ENCODE assay signal across 25 mouse cellular contexts in genomic region chr9:123632993-123633392, GRCm38 (mm10). TPM values are rescaled to one million over a fixed set of nuclear protein-coding genes. Genes with fewer than 3 reads are reported as not detected.
DNase-seq lines count a peak whose midpoint lies in the region; ATAC-seq and TF ChIP-seq lines count a peak whose summit lies in the region.
"Had no signal": no experiment of that assay in that cellular context is flagged by ENCODE, and none has a peak within 500 bp of the region (broad histone marks: within the 10 kb centered on the region; RNA-seq: fewer than 3 reads in every experiment).

No protein-coding gene starts in this region.

- no peak for TF ChIP-seq CTCF in kidney, adult 2 months (conservative IDR thresholded peaks at IDR 0.05; ENCODE audit: insufficient read depth, insufficient read length, low read depth, low read length)

- H3K36me3 ChIP-seq in kidney, adult 2 months (ENCODE audit: control insufficient read depth, insufficient read depth, low read length): no peaks in the 10 kb centered on the region
- H3K36me3 ChIP-seq in kidney, embryonic 16.5 days (ENCODE audit: insufficient read depth, low read length): no peaks in the 10 kb centered on the region
- H3K36me3 ChIP-seq: embryonic facial prominence, embryonic 10.5 days; embryonic facial prominence, embryonic 12.5 days; forebrain, embryonic 12.5 days; G1E had no signal

- no peak overlapping the region for H3K4me2 ChIP-seq in kidney, embryonic 16.5 days (replicated peaks; ENCODE audit: low read depth, low read length)
- H3K4me2 ChIP-seq: embryonic facial prominence, embryonic 12.5 days; forebrain, embryonic 12.5 days had no signal

- ATAC-seq in kidney, embryonic 16.5 days (ENCODE audit: low FRiP score, low TSS enrichment): no peak
- ATAC-seq: activated CD4-positive, CD25-positive, alpha-beta regulatory T cell, adult 4 months; CD4-positive, CD25-positive, alpha-beta regulatory T cell, adult 4 months; forebrain, embryonic 14.5 days; forebrain, embryonic 16.5 days; Patski had no signal

- peaks cover 4% of the 10 kb centered on the region; the same call in 1 of the 2 replicates for H3K4me1 ChIP-seq in kidney, adult 2 months (ENCODE audit: control insufficient read depth, insufficient read depth, low read length)
- no peaks in the 10 kb centered on the region for H3K4me1 ChIP-seq in kidney, embryonic 16.5 days (ENCODE audit: insufficient read depth, low read length)
- H3K4me1 ChIP-seq: embryonic facial prominence, embryonic 10.5 days; embryonic facial prominence, embryonic 12.5 days; forebrain, embryonic 12.5 days had no signal

- no peaks in the 10 kb centered on the region for H3K27me3 ChIP-seq in kidney, adult 2 months (replicated peaks; ENCODE audit: control insufficient read depth, insufficient read depth, low read length)
- H3K27me3 ChIP-seq in kidney, embryonic 16.5 days (ENCODE audit: insufficient read depth, low read length): no peaks in the 10 kb centered on the region
- H3K27me3 ChIP-seq: CH12.LX; embryonic facial prominence, embryonic 12.5 days; forebrain, embryonic 12.5 days had no signal

- no peak overlapping the region for H3K9ac ChIP-seq in kidney, embryonic 16.5 days (replicated peaks; ENCODE audit: low read length)
- H3K9ac ChIP-seq: embryonic facial prominence, embryonic 12.5 days; forebrain, embryonic 12.5 days had no signal

- peak; percentile 51 for DNase-seq in kidney, adult 11 months
- no peak for DNase-seq in kidney, postnatal 10 days
- peak; percentile 76 for DNase-seq in kidney, adult 2 months
- DNase-seq in kidney, postnatal 4 days: no peak
- peak; percentile 84 for DNase-seq in kidney, adult 9 months
- DNase-seq: adrenal gland, adult 8-10 months; adrenal gland, postnatal 14 days; adrenal gland, postnatal 36 days; B cell, adult 2 months; cerebellum, adult 11-12 months; cerebellum, adult 2 months; cerebellum, adult 9-10 months; cerebellum, postnatal 10 days; cerebellum, postnatal 25 days had no signal

- no peak overlapping the region for H3K4me3 ChIP-seq in kidney, adult 2 months (ENCODE audit: insufficient read depth, low read depth, low read length)
- no peak overlapping the region for H3K4me3 ChIP-seq in kidney, embryonic 16.5 days (ENCODE audit: low read length)
- H3K4me3 ChIP-seq: embryonic facial prominence, embryonic 10.5 days; embryonic facial prominence, embryonic 12.5 days; forebrain, embryonic 12.5 days had no signal

- 65% methylated on average over 3 of the region's 3 CpGs for WGBS in kidney, adult 2 months
- WGBS in kidney, embryonic 16.5 days: 83% methylated on average over 3 of the region's 3 CpGs

- no peak for TF ChIP-seq POLR2A in kidney, adult 2 months (IDR thresholded peaks at IDR 0.05; ENCODE audit: low read depth, low read length)

- peak overlapping the region; percentile 94 for H3K27ac ChIP-seq in kidney, adult 2 months (ENCODE audit: insufficient read depth, low read depth, low read length)
- H3K27ac ChIP-seq in kidney, embryonic 16.5 days (ENCODE audit: low read length): no peak overlapping the region
- H3K27ac ChIP-seq: embryonic facial prominence, embryonic 10.5 days; embryonic facial prominence, embryonic 12.5 days; forebrain, embryonic 12.5 days had no signal

- no peaks in the 10 kb centered on the region for H3K9me3 ChIP-seq in kidney, embryonic 16.5 days (ENCODE audit: low read length)
- H3K9me3 ChIP-seq: embryonic facial prominence, embryonic 10.5 days; embryonic facial prominence, embryonic 12.5 days; forebrain, embryonic 12.5 days; G1E had no signal

RNA-seq across cellular contexts. Expression of gene Slc6a20b, which starts 0.6 kb away (rescaled TPM):
- 341 and 382 TPM in 2 replicates for polyA plus RNA-seq in kidney, adult 2 months (2012; rRNA removed)
- 5.7 and 7.9 TPM in 2 replicates for polyA plus RNA-seq in kidney, embryonic 16.5 days (2015; fragmentation: Nextera tagmentation; extraction: Ambion mirVana)

RNA-seq across cellular contexts. Expression of gene Ccr9, which starts 45.2 kb away (rescaled TPM):
- 0.24 and 0.91 TPM in 2 replicates for polyA plus RNA-seq in kidney, adult 2 months (2012; rRNA removed)
- 0.09 and 0.16 TPM in 2 replicates for polyA plus RNA-seq in kidney, embryonic 16.5 days (2015; fragmentation: Nextera tagmentation; extraction: Ambion mirVana)
- polyA plus RNA-seq: G1E had no signal

RNA-seq across cellular contexts. Expression of gene Slc6a20a, which starts 45.7 kb away (rescaled TPM):
- polyA plus RNA-seq in kidney, adult 2 months (2012; rRNA removed): 26.8 and 40.4 TPM in 2 replicates
- polyA plus RNA-seq in kidney, embryonic 16.5 days (2015; fragmentation: Nextera tagmentation; extraction: Ambion mirVana): 0.69 and 0.94 TPM in 2 replicates
- polyA plus RNA-seq: CD4-positive, CD25-positive, alpha-beta regulatory T cell, adult 4 months; G1E; Patski had no signal

Comparison
In these comparisons a context has a peak if more than half of its experiments do, and no peak if none do; other contexts are left out.
1. DNase-seq: peak in kidney, adult 11 months (single experiment), kidney, adult 2 months (single experiment) and kidney, adult 9 months (single experiment); none in kidney, postnatal 10 days (single experiment) and kidney, postnatal 4 days (0 of 2).
2. RNA of gene Slc6a20b, which starts 0.6 kb away (polyA plus RNA-seq): 341 to 382 TPM in kidney, adult 2 months; 5.7 to 7.9 TPM in kidney, embryonic 16.5 days; every median in the first group is over 10 times any median in the second.
3. RNA of gene Slc6a20a, which starts 45.7 kb away (polyA plus RNA-seq): 26.8 to 40.4 TPM in kidney, adult 2 months; 0.69 to 0.94 TPM in kidney, embryonic 16.5 days; every median in the first group is over 10 times any median in the second.